In the genomic region with DNA sequence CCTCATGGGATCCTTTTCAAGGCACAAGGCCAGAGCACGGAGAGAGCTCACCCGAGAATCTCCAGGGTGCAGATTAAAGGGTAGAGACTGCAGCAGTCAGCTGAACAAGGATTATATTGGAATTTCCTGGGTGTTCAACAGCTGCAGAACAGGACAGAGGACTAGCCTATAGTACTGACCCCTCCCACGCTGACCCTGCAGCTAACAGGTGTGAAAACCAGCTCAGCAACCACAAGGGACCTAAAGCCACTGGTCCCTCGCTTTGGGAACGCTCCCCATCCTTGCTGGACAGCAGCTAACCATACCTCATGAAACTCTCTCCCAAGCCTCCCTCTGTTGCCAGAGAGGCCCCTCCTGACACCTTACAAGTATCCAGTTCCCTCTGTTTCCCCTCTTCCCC, we compare ENCODE assay signal across 24 mouse cellular contexts. TPM values are rescaled to one million over a fixed set of nuclear protein-coding genes. Genes with fewer than 3 reads are reported as not detected.
DNase-seq lines count a peak whose midpoint lies in the region; ATAC-seq lines count a peak whose summit lies in the region.
"Had no signal": no experiment of that assay in that cellular context is flagged by ENCODE, and none has a peak within 500 bp of the region (broad histone marks: within the 10 kb centered on the region; RNA-seq: fewer than 3 reads in every experiment).

No protein-coding gene starts in this region.

- H3K4me1 ChIP-seq in intestine, embryonic 16.5 days (ENCODE audit: control insufficient read depth, insufficient read depth, low read length): peaks cover 5% of the 10 kb centered on the region; the same call in 1 of the 2 replicates
- H3K4me1 ChIP-seq in intestine, embryonic 15.5 days (replicated peaks): 0 out of 2 replicates have a peak, but pooled peaks cover 9% of the 10 kb centered on the region
- peaks cover 40% of the 10 kb centered on the region for H3K4me1 ChIP-seq in midbrain, embryonic 15.5 days
- H3K4me1 ChIP-seq in neural tube, embryonic 15.5 days: peaks cover 37% of the 10 kb centered on the region

- H3K9me3 ChIP-seq in intestine, embryonic 16.5 days (ENCODE audit: control insufficient read depth, low read length): no peaks in the 10 kb centered on the region
- H3K9me3 ChIP-seq in intestine, embryonic 15.5 days: no peaks in the 10 kb centered on the region
- no peaks in the 10 kb centered on the region for H3K9me3 ChIP-seq in midbrain, embryonic 15.5 days
- H3K9me3 ChIP-seq in neural tube, embryonic 15.5 days (replicated peaks): no peaks in the 10 kb centered on the region
- H3K9me3 ChIP-seq: limb, embryonic 12.5 days had no signal

- H3K27me3 ChIP-seq in intestine, embryonic 16.5 days (replicated peaks; ENCODE audit: control insufficient read depth, insufficient read depth, low read length): peaks cover 3% of the 10 kb centered on the region; the same call in 1 of the 2 replicates
- 0 out of 2 replicates have a peak, but pooled peaks cover 3% of the 10 kb centered on the region for H3K27me3 ChIP-seq in intestine, embryonic 15.5 days (replicated peaks)
- no peaks in the 10 kb centered on the region for H3K27me3 ChIP-seq in midbrain, embryonic 15.5 days (replicated peaks)
- no peaks in the 10 kb centered on the region for H3K27me3 ChIP-seq in neural tube, embryonic 15.5 days (replicated peaks)

- H3K4me3 ChIP-seq in intestine, embryonic 16.5 days (ENCODE audit: low read length): no peak overlapping the region
- no peak overlapping the region for H3K4me3 ChIP-seq in intestine, embryonic 15.5 days (replicated peaks)
- H3K4me3 ChIP-seq in midbrain, embryonic 15.5 days: no peak overlapping the region
- H3K4me3 ChIP-seq in neural tube, embryonic 15.5 days (replicated peaks): 0 out of 2 replicates have a peak overlapping the region, but pooled peaks have one; percentile 6
- H3K4me3 ChIP-seq: layer of hippocampus, adult 2 months; limb, embryonic 12.5 days had no signal

- WGBS in intestine, embryonic 16.5 days: 64% methylated on average over 5 of the region's 5 CpGs
- 65% methylated on average over 5 of the region's 5 CpGs for WGBS in intestine, embryonic 15.5 days
- 61% methylated on average over 5 of the region's 5 CpGs for WGBS in midbrain, embryonic 15.5 days
- 73% methylated on average over 5 of the region's 5 CpGs for WGBS in neural tube, embryonic 15.5 days

- no peak overlapping the region for H3K4me2 ChIP-seq in intestine, embryonic 16.5 days (ENCODE audit: low read depth, low read length)
- H3K4me2 ChIP-seq in intestine, embryonic 15.5 days (replicated peaks): no peak overlapping the region
- peak overlapping the region; percentile 94 for H3K4me2 ChIP-seq in midbrain, embryonic 15.5 days
- peak overlapping the region; percentile 99 for H3K4me2 ChIP-seq in neural tube, embryonic 15.5 days
- H3K4me2 ChIP-seq: limb, embryonic 12.5 days; liver, embryonic 11.5 days had no signal

- no peak for ATAC-seq in intestine, embryonic 16.5 days
- no peak for ATAC-seq in intestine, embryonic 15.5 days
- no peak for ATAC-seq in midbrain, embryonic 15.5 days (replicated peaks)
- ATAC-seq in neural tube, embryonic 15.5 days (ENCODE audit: low FRiP score): no peak
- ATAC-seq: activated CD4-positive, CD25-positive, alpha-beta regulatory T cell, adult 4 months; forebrain, embryonic 16.5 days; intestine, postnatal 0 days; liver, postnatal 0 days; lung, postnatal 0 days had no signal

- H3K27ac ChIP-seq in intestine, embryonic 16.5 days (ENCODE audit: low read length): no peak overlapping the region
- no peak overlapping the region for H3K27ac ChIP-seq in intestine, embryonic 15.5 days
- no peak overlapping the region for H3K27ac ChIP-seq in midbrain, embryonic 15.5 days
- no peak overlapping the region for H3K27ac ChIP-seq in neural tube, embryonic 15.5 days (replicated peaks)
- H3K27ac ChIP-seq: layer of hippocampus, adult 2 months; limb, embryonic 12.5 days; macrophage had no signal

- no peaks in the 10 kb centered on the region for H3K36me3 ChIP-seq in intestine, embryonic 16.5 days (ENCODE audit: control insufficient read depth, insufficient read depth, low read length)
- H3K36me3 ChIP-seq in intestine, embryonic 15.5 days: no peaks in the 10 kb centered on the region
- no peaks in the 10 kb centered on the region for H3K36me3 ChIP-seq in midbrain, embryonic 15.5 days (replicated peaks)
- no peaks in the 10 kb centered on the region for H3K36me3 ChIP-seq in neural tube, embryonic 15.5 days
- H3K36me3 ChIP-seq: limb, embryonic 12.5 days had no signal

- DNase-seq in thymus, postnatal 14 days: peak; percentile 8
- no peak for DNase-seq in thymus, postnatal 36 days
- no peak for DNase-seq in natural killer cell, adult 2 months (ENCODE audit: low spot score in 2 of 2)
- DNase-seq: adrenal gland, adult 8-10 months; cerebellum, adult 18-20 months; cerebellum, postnatal 25 days; embryo, embryonic 11 days; heart, postnatal 4 days; kidney, postnatal 25 days; liver, postnatal 0 days; retina, postnatal 1 day; spleen, adult 18-20 months had no signal

- H3K9ac ChIP-seq in intestine, embryonic 16.5 days (ENCODE audit: low read depth, low read length): peak overlapping the region; percentile 14; the same call in 1 of the 2 replicates
- H3K9ac ChIP-seq in intestine, embryonic 15.5 days: no peak overlapping the region
- no peak overlapping the region for H3K9ac ChIP-seq in midbrain, embryonic 15.5 days
- H3K9ac ChIP-seq in neural tube, embryonic 15.5 days (replicated peaks): no peak overlapping the region; the same call in 1 of the 2 replicates
- H3K9ac ChIP-seq: limb, embryonic 12.5 days; liver, postnatal 0 days had no signal

RNA-seq across cellular contexts. Expression of a gene that starts 2.4 kb away (rescaled TPM):
- polyA plus RNA-seq in intestine, embryonic 16.5 days (2015; fragmentation: Nextera tagmentation; extraction: Ambion mirVana): 6.6 and 7.4 TPM in 2 replicates
- 7.7 and 9.8 TPM in 2 replicates for polyA plus RNA-seq in intestine, embryonic 15.5 days (2015; fragmentation: Nextera tagmentation; extraction: Ambion mirVana)
- polyA plus RNA-seq in midbrain, embryonic 15.5 days (2015; fragmentation: Nextera tagmentation; extraction: Ambion mirVana): 43.7 and 44.2 TPM in 2 replicates
- polyA plus RNA-seq in neural tube, embryonic 15.5 days (2015; fragmentation: Nextera tagmentation; extraction: Ambion mirVana): 38.0 and 46.7 TPM in 2 replicates

RNA-seq across cellular contexts. Expression of a gene that starts 28.6 kb away (rescaled TPM):
- polyA plus RNA-seq in intestine, embryonic 16.5 days (2015; fragmentation: Nextera tagmentation; extraction: Ambion mirVana): 0.29 and 0.35 TPM in 2 replicates
- 0.40 and 0.51 TPM in 2 replicates for polyA plus RNA-seq in intestine, embryonic 15.5 days (2015; fragmentation: Nextera tagmentation; extraction: Ambion mirVana)
- polyA plus RNA-seq in midbrain, embryonic 15.5 days (2015; fragmentation: Nextera tagmentation; extraction: Ambion mirVana): 0.89 and 1.3 TPM in 2 replicates
- polyA plus RNA-seq in neural tube, embryonic 15.5 days (2015; fragmentation: Nextera tagmentation; extraction: Ambion mirVana): 0.84 and 1.0 TPM in 2 replicates
- polyA plus RNA-seq: liver, postnatal 0 days; macrophage had no signal

Comparison
In these comparisons a context has a peak if more than half of its experiments do, and no peak if none do; other contexts are left out.
1. H3K4me2 ChIP-seq: peak in midbrain, embryonic 15.5 days (single experiment) and neural tube, embryonic 15.5 days (single experiment); none in intestine, embryonic 16.5 days (single experiment) and intestine, embryonic 15.5 days (single experiment).